Mouse (Mus musculus): ENCODE results near the gene Slc38a11.

The Slc38a11 gene

GRCm38 (mm10) chr2:65363828-65364497 lies at the start of gene Slc38a11:
Gene Slc38a11 (minus strand): TSS chr2:65364034.
- no peak for DNase-seq (ENCODE audit: low spot score)

GRCm38 (mm10) chr2:65407110-65407509 lies 43.3 kb upstream of the Slc38a11 start:
- no peak for DNase-seq (ENCODE audit: low spot score)

GRCm38 (mm10) chr2:65405407-65405806 lies 41.6 kb upstream of the Slc38a11 start:
- DNase-seq (ENCODE audit: low spot score): no peak

- DNase-seq (ENCODE audit: low spot score): no peak
These were observed 38.2 kb upstream of the Slc38a11 start for GRCm38 (mm10) chr2:65402001-65402400.

- no peak for DNase-seq (ENCODE audit: low spot score)
These were observed 36.1 kb upstream of the Slc38a11 start for GRCm38 (mm10) chr2:65399938-65400337.

- DNase-seq (ENCODE audit: low spot score): no peak
These were observed 32.3 kb upstream of the Slc38a11 start for GRCm38 (mm10) chr2:65396128-65396527.

GRCm38 (mm10) chr2:65393061-65393460 lies 29.2 kb upstream of the Slc38a11 start:
- DNase-seq (ENCODE audit: low spot score): no peak

GRCm38 (mm10) chr2:65391322-65391721 lies 27.5 kb upstream of the Slc38a11 start:
- no peak for DNase-seq (ENCODE audit: low spot score)

GRCm38 (mm10) chr2:65384815-65385214 lies 21.0 kb upstream of the Slc38a11 start:
- no peak for DNase-seq (ENCODE audit: low spot score)

- DNase-seq (ENCODE audit: low spot score): no peak
These were observed 18.7 kb upstream of the Slc38a11 start for GRCm38 (mm10) chr2:65382485-65382884.

- no peak for DNase-seq (ENCODE audit: low spot score)
These were observed 14.6 kb upstream of the Slc38a11 start for GRCm38 (mm10) chr2:65378425-65378824.

- no peak for DNase-seq (ENCODE audit: low spot score)
These were observed 10.6 kb upstream of the Slc38a11 start for GRCm38 (mm10) chr2:65374410-65374809.

- no peak for DNase-seq (ENCODE audit: low spot score)
These were observed 9.2 kb upstream of the Slc38a11 start for GRCm38 (mm10) chr2:65373076-65373475.

- DNase-seq (ENCODE audit: low spot score): no peak
These were observed 2.9 kb downstream of the Slc38a11 start for GRCm38 (mm10) chr2:65360736-65361475.

GRCm38 (mm10) chr2:65347367-65347766 lies 16.5 kb downstream of the Slc38a11 start:
- DNase-seq (ENCODE audit: low spot score): no peak

- DNase-seq (ENCODE audit: low spot score): no peak
These were observed 16.9 kb downstream of the Slc38a11 start for GRCm38 (mm10) chr2:65346915-65347314.

- no peak for DNase-seq (ENCODE audit: low spot score)
These were observed 17.8 kb downstream of the Slc38a11 start for GRCm38 (mm10) chr2:65346037-65346436.

GRCm38 (mm10) chr2:65342057-65342456 lies 21.8 kb downstream of the Slc38a11 start:
- DNase-seq (ENCODE audit: low spot score): no peak

GRCm38 (mm10) chr2:65340839-65341238 lies 23.0 kb downstream of the Slc38a11 start:
- DNase-seq (ENCODE audit: low spot score): no peak

GRCm38 (mm10) chr2:65337378-65338140 lies 26.3 kb downstream of the Slc38a11 start:
- DNase-seq (ENCODE audit: low spot score): peak; percentile 34

GRCm38 (mm10) chr2:65336608-65337007 lies 27.2 kb downstream of the Slc38a11 start:
- DNase-seq (ENCODE audit: low spot score): no peak

- no peak for DNase-seq (ENCODE audit: low spot score)
These were observed 29.7 kb downstream of the Slc38a11 start for GRCm38 (mm10) chr2:65334091-65334490.

- peak; percentile 46 for DNase-seq (ENCODE audit: low spot score)
These were observed 32.5 kb downstream of the Slc38a11 start for GRCm38 (mm10) chr2:65331321-65331720.

Measured in ovary, postnatal 14 days (tissue).